Mouse (Mus musculus) ES-E14 (cell line): Measurements from ENCODE around the gene Cstb. TPM values are rescaled to one million over a fixed set of nuclear protein-coding genes. Genes with fewer than 3 reads are reported as not detected.

Experiments
- DNase-seq: peaks from one replicate; pipeline ENCODE4 v3.0.0-alpha.2; 2013; ENCODE audit warnings: low read depth, low spot score
- H3K27ac ChIP-seq: 2 replicates; pipeline ENCODE4 v1.5.1; 2012; ENCODE audit warnings: low read depth, mild to moderate bottlenecking, low read length, moderate library complexity, mixed read lengths; ENCODE audit not compliant: poor library complexity, insufficient read depth, severe bottlenecking
- H3K36me3 ChIP-seq: 2 replicates; pipeline ENCODE4 v1.6.1; 2012; ENCODE audit warnings: mild to moderate bottlenecking, low read length, moderate library complexity, mixed read lengths; ENCODE audit not compliant: control insufficient read depth, poor library complexity, insufficient read depth, severe bottlenecking
- H3K4me1 ChIP-seq, 2 experiments: fragments of 150-350 bp in 1 of 2; sonication (generic) in 1 of 2; 2 replicates each; pipeline ENCODE4 v1.6.1; 2012; ENCODE audit warnings: low read length in 2 of 2, mild to moderate bottlenecking in 1 of 2, mixed read lengths in 1 of 2; ENCODE audit not compliant: control insufficient read depth in 2 of 2, insufficient read depth in 2 of 2, poor library complexity in 1 of 2
- H3K4me3 ChIP-seq, 2 experiments: fragments of 150-350 bp in 1 of 2; sonication (generic) in 1 of 2; 2 replicates each; pipeline ENCODE4 v1.5.1; 2012; ENCODE audit warnings: low read length in 2 of 2, low read depth in 1 of 2, mild to moderate bottlenecking in 1 of 2, mixed read lengths in 1 of 2; ENCODE audit not compliant: insufficient read depth in 1 of 2, poor library complexity in 1 of 2, severe bottlenecking in 1 of 2
- H3K9ac ChIP-seq: 2 replicates; pipeline ENCODE4 v1.6.1; 2012; ENCODE audit warnings: low read depth, mild to moderate bottlenecking, low read length, mixed read lengths; ENCODE audit not compliant: poor library complexity, insufficient read depth, severe bottlenecking
- H3K9me3 ChIP-seq: fragments of 150-350 bp; sonication (generic); 2 replicates; pipeline ENCODE4 v1.6.1; 2012; ENCODE audit warnings: low read depth, mild to moderate bottlenecking, low read length; ENCODE audit not compliant: control insufficient read depth, insufficient read depth
- CHD2 ChIP-seq: IDR thresholded peaks from 2 replicates; pipeline ENCODE4 v1.6.1; 2014; ENCODE audit warnings: mild to moderate bottlenecking, low read depth, low read length, inconsistent platforms
- HCFC1 ChIP-seq: IDR thresholded peaks from 2 replicates; pipeline ENCODE4 v1.6.1; 2012; ENCODE audit warnings: low read length, inconsistent platforms, borderline replicate concordance; ENCODE audit not compliant: insufficient read depth
- MAFK ChIP-seq: IDR thresholded peaks from 2 replicates; pipeline ENCODE4 v1.6.1; 2014; ENCODE audit warnings: mild to moderate bottlenecking, low read depth, low read length, inconsistent platforms; ENCODE audit not compliant: insufficient read depth
- ZC3H11A ChIP-seq: IDR thresholded peaks from 2 replicates; pipeline ENCODE4 v1.6.1; 2012; ENCODE audit warnings: low read depth, mild to moderate bottlenecking, inconsistent platforms, low read length, borderline replicate concordance
- ZNF384 ChIP-seq: IDR thresholded peaks from 2 replicates; pipeline ENCODE4 v1.6.1; 2012; ENCODE audit warnings: low read depth, low read length, inconsistent platforms
- in situ Hi-C, 2 experiments: fragments of 600-800 bp; cut with MboI; formaldehyde crosslinking; loops; one replicate each; pipeline ENCODE4 v1.15.1; 2025; ENCODE audit warnings: low sequenced_read_pairs in 2 of 2, inconsistent platforms in 1 of 2; ENCODE audit not compliant: unreplicated experiment in 2 of 2
- total RNA-seq: library from RNA; depleted of rRNA; stranded (reverse); fragments of 300-350 nt; gene quantifications from 2 replicates; pipeline ENCODE4 v1.2.3, GENCODE M21; 2012; rRNA removed

The Cstb gene
- total RNA-seq, 1 experiment = 150 TPM

- H3K9me3 ChIP-seq = no peaks in the 10 kb centered on the region
- no peak overlapping the region for H3K27ac ChIP-seq
- in situ Hi-C loops = no loop called here
- H3K4me1 ChIP-seq = no peaks in the 10 kb centered on the region
- no peak overlapping the region for H3K4me3 ChIP-seq
- DNase-seq = no peak
- H3K9ac ChIP-seq = no peak overlapping the region
- no peaks in the 10 kb centered on the region for H3K36me3 ChIP-seq
- TF ChIP-seq ZNF384 = no peak
- no peak for TF ChIP-seq CHD2
- no peak for TF ChIP-seq MAFK
- TF ChIP-seq HCFC1 = no peak
- TF ChIP-seq ZC3H11A = no peak
Measured at GRCm38 (mm10) chr10:78474759-78475158, 49.3 kb downstream of the Cstb start.

DNA sequence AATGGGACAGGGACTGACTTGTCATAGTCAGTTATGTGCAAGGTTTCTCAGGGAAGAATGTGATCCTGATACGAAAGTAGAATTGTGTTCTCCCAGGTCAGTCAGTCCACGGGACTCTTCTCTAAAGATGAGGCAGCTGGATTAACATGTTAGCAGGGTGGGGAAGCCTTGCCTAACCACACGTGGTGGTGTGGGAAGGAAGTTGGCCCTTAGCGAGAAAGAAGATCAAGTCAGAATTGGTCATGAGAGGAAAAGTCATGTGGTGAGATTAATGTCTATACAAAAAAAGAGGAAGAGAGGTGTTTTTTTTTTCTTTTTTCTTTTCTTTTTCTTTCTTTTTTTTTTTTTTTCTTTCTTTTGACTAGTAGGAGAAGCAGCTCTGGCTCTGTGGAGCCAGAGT lies 51.4 kb downstream of the Cstb start:
- no peak overlapping the region for H3K27ac ChIP-seq
- H3K4me3 ChIP-seq = no peak overlapping the region
- H3K4me1 ChIP-seq = peaks cover 0 to 2% of the 10 kb centered on the region in 2 experiments; a peak in 1 of 4 replicates
- no peak for DNase-seq
- no peaks in the 10 kb centered on the region for H3K9me3 ChIP-seq
- TF ChIP-seq MAFK = no peak
- no peak for TF ChIP-seq HCFC1
- no peak for TF ChIP-seq ZC3H11A
- TF ChIP-seq ZNF384 = no peak
- TF ChIP-seq CHD2 = no peak
- no peaks in the 10 kb centered on the region for H3K36me3 ChIP-seq
- H3K9ac ChIP-seq = no peak overlapping the region
- in situ Hi-C loops = no loop called here

Other genes starting within 250 kb of the Cstb start
- gene Pwp2, start 240.5 kb upstream of the Cstb start, total RNA-seq = 60.9 and 67.4 TPM in 2 replicates
- gene Trappc10, start 181.0 kb upstream of the Cstb start, total RNA-seq = 26.1 and 27.9 TPM in 2 replicates
- gene Agpat3, start 73.2 kb upstream of the Cstb start, total RNA-seq = 52.0 and 54.0 TPM in 2 replicates
- gene Rrp1, start 12.6 kb upstream of the Cstb start, total RNA-seq = 161 and 182 TPM in 2 replicates
- 10.1 and 10.3 TPM in 2 replicates for gene Pdxk, start 39.3 kb downstream of the Cstb start, total RNA-seq
- not detected in 2 replicates for gene Olfr1358, start 91.8 kb downstream of the Cstb start, total RNA-seq
- 25.5 and 36.0 TPM in 2 replicates for gene Ilvbl, start 148.7 kb downstream of the Cstb start, total RNA-seq
- gene Syde1, start 166.3 kb downstream of the Cstb start, total RNA-seq = 2.2 and 5.4 TPM in 2 replicates
- not detected in 2 replicates for gene Olfr1357, start 192.4 kb downstream of the Cstb start, total RNA-seq